Mouse (Mus musculus) CD4-positive, CD25-positive, alpha-beta regulatory T cell, adult 4 months (primary cell): ENCODE data around the gene C1qa. TPM values are rescaled to one million over a fixed set of nuclear protein-coding genes. Genes with fewer than 3 reads are reported as not detected.

Experiments
- ATAC-seq: one replicate; pipeline ENCODE4 v1.8.0; 2017
- polyA plus RNA-seq, 2 experiments: library from polyadenylated mRNA; unstranded; fragments of 100-300 nt; shearing (Covaris generic); gene quantifications; one replicate each; pipeline ENCODE4 v1.2.1; 2017

C1qa gene
- polyA plus RNA-seq: 1 to 10 TPM in 1 of 2 experiments, under 1 TPM in 1; 0.31 to 1.9 TPM

DNA sequence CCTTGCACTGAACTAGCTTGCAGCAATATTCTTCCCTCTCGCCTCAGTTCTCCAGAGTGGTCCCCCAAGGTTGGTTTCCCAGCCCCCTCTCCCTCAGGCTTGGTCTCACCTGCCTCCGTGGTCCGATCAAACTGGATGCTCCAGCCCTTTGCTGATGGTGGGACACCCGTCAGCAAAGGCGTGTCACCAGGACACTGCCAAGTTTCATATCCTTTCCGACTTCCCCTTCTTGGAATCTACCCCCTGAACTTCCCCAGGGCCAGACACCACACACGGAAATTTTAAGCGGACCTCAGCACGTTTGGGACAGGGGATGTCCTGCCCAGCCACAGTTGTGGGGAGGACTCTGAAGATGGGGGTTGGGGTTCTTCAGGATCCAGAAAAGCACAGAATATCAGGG is at the start of gene C1qa:
Gene C1qa (minus strand): TSS at position 167 of the 400 bp plus-strand sequence.
- ATAC-seq: no peak

DNA sequence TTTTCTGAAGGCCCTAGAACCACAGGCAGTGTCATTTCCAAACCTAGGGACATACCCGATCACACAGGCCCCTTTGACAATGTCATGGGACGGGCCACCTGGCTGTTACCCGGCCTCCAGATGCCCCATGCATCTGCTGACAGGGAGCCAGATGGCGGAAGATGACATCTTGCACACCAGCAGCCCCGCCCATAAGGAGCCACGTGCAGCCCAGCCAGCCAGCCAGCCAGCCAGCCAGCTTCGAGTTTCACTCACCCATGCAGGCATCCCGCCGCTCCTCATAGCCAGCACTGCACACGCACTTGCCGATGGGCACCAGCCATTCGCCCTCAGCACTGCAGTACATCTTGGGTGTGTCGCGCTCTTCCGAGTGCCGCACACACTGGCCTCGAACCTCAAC is 46.8 kb upstream of the C1qa start:
- no peak for ATAC-seq

DNA sequence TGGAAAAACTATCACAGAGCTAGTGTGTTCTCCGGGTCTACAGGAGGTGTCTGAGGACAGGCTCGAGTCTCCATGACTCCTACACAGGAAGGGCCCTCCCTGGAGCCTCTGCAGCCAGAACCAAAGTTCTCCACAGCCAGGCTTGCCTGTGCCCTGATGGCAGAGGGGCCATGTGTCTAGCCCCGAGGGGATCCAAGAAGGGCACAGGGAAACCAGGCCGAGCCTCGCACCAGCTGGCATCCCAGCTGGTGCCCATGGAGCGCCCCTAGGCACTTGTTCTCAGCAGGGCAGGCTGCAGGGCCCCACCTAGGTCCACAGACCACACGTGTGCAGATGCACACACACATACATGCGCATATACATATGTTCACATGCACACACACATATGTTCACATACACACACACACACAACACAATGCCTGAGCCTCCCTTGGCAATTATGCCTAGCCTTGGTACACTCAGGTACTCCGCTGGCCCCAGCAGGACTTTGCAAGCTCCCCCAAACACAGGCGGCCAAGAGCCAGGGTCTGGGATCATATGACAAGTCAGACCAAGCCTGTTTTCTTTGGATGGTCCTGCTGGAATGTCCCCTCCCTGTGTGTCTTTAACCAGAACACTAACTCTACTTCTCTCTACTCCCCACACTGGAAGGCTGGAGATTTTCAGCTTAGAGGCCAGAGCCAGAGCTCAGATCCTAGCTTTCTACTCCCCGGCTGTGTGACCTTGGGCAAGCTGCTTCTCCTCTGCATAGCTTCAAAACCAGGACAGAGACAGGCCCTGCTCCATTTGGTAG is 46.2 kb upstream of the C1qa start:
- no peak for ATAC-seq

DNA sequence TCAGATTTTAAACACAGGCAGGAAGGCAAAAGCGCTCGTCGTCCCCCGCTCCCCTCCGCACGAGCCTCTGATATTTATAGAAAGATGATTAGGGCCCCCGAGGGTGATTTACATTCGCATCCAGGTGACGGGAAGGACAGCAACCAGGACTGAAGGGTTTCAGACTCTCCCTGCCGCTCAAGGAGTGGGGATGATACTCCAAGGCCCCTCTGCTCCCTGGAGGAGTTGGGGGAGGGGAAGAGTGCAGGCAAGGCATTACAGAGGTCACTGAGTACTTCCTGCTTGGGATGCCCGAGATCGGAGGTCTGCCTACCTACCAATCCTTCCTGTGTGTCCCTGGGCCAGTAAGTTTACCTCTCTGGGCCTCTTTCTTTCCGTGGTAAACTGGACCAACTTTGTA is 44.6 kb upstream of the C1qa start:
- no peak for ATAC-seq

DNA sequence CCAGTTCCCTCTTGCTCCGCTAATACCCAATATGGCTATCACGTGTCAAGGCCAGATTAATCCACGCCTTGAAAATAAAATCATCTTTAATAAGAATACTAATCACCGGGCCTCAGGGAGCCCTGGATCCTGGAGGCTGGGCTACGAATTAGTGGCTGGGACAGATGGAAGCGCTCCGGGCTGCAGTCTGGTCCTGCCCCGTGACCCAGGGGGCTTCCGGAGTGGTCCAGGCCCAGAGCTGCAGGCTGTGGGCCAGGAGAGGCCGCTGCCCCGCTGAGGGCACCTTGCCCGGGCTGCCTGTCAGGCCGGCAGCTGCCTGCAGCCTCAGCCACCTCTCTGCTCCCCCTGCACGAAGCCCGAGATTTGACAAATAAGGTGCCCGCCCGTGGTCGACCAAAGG is 44.2 kb upstream of the C1qa start:
- no peak for ATAC-seq

DNA sequence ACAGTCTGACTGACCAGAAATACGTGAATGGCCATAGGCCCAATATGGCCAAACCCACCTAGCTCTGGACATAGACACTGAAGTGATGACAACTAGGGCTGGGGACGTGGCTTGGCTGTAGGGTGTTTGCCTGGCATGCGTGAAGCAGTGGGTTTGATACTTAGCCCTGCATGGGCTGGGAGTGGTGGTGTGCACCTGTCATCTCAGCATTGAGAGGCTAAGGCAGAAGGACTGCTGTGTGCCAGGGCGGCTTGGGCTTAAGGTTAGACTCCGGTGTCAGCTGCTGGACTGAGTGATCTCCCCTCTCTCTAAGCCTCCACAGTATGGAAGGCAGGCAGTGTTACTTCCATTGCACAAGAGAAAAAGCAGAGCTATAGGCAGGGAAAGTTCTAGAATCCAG is 39.3 kb upstream of the C1qa start:
- no peak for ATAC-seq

DNA sequence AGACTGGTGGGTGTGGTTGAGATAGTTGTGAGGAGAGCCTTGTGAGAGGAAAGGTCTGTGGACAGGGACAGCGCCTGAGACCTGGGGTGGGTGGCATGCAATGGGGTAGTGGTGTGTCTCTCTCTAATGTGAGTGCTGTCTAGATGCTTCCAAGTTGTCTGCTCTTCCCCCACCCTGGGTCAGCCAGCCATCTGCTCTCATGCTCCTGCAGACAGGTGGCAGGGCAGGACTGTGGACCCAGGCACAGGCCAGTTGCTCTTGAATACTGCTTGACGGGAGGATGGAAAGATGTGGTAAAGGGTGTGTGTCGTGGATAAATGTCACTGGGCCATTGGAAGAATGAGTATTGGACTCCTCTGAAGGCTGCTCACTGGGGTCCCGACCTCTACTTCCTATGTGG is 38.7 kb upstream of the C1qa start:
- no peak for ATAC-seq

DNA sequence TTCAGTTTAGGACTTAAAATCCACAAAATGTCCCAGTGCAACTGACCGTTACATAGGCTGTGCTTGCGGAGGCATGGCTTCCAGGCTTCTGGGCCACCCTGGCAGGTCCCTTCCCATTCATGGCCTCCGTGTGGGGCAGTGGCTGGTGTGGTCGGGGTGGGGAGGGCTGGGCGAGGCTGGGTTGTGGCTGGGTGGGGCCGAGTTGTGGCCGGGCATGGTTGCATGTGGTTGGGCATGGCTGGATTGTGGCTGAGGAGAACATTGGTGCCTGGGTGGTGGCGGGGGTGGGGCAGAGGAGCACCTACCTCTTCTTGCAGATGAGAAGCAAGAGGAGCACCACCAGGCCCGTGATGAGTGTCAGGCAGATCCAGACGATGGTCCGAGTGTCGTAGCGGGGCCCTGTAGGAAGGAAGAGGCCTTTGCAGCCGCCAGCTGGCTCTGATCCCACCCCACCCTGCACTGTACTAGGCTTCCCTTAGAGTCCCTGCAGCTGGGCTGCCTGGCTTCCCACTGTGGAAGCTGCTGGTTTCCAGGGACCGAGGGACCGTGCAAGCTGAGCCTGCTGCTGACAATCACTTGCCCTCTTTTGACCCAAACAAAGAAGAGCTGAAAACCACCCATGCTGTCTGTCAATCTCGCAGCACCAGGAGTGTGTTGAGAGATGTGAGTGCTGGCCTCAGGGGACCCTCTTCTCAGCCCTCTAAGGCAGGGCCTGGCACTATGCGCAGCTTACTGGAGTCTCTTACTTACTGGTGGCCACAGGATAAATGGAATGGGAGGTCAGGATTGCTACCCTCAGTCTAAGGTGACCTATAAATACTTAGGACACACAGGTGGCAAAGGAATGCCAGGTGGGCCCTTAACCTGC is 36.4 kb upstream of the C1qa start:
- ATAC-seq: no peak

DNA sequence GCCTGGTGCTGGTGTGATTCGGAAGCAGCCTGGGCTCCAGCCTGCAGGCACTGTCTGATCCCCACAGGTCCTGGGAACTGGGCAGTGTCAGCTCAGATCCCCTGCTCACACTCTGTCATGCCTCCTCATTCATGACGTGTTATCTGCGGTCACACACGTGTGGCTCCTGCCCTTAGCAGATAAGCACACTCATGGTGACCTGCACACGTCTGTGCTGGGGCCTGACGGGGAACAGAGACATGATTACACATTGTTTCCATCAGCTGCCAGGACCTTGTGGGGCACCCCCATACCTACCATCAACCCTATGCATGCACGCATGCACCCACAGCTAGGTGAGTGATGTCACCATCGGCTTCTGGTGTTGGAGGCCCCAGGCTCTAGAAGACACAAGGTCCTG is 31.9 kb upstream of the C1qa start:
- no peak for ATAC-seq

DNA sequence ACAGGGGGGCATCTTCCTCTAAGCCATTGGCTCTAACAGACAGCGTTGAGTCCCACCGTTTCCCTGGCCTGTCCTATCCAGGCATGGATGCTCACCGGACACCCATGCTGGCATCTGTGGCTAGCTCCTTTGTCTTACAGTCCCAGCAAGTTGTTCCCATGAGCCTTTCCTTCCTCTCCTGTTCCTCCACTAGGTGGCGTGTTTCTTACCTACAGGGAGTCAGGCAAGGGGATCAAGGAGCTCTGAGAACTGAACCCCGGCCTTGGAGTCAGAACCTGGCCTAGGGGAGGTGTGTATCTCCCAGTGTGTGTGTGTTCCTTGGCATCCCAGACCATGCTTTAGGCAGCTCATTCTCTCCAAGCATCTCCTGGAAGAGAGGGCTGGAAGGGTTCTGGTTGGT is 30.3 kb upstream of the C1qa start:
- no peak for ATAC-seq

DNA sequence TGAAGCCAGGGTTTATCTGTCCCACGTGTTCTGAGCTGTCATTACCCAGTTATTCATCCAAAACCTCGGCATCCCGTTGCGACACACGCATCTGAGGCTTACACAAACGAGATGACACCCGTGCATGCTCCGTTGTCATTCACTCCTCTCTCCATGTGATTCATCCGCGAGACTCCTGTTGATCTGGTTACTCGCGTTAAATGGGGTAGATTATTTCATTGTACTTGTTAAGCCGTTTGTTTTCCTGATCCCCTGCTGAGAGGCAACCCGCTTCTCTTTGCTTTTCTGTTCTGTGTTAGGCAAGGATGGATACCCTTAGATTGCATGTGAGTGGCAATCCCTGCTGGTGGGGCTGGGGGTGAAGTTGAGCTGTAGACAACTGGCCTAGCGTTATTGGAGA is 27.2 kb upstream of the C1qa start:
- no peak for ATAC-seq

DNA sequence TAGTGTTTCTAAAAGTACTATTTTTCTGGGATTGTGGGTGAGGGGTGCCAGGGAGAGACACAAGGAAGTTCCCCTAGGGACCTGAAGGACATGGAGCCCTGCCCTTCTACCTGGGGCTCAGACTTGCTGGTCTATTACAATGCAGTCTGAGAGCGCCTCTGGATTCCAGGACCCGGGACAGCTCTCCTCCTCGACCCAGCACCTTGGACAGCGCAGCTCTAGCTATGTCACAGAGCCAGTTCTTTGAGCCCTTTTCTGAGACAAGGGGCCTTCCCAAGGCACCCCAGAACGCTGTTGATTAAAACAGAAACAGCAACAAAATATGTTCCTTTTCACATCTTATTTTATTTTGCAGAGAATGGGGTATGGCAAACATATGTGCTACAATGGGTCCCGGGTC is 25.9 kb upstream of the C1qa start:
- ATAC-seq: no peak

DNA sequence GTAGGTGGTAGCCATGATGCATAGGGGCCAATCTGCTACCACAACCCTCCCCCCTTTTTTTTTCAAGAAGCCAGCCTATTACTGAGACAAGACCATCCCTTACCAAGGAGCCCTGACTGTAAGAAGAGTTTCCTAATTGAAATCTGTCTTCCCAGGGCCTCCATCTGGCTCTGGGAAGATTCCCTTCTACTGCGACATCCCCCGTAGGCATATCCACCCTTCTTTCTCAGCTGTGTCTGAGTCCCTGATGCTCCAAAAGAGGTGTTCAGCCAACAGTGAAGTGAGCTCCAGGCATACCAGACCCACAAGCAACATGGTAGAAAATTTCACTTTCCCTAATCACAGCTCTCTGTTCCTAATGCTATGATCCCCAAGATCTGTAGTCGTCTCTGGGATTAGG is 20.9 kb upstream of the C1qa start:
- no peak for ATAC-seq

DNA sequence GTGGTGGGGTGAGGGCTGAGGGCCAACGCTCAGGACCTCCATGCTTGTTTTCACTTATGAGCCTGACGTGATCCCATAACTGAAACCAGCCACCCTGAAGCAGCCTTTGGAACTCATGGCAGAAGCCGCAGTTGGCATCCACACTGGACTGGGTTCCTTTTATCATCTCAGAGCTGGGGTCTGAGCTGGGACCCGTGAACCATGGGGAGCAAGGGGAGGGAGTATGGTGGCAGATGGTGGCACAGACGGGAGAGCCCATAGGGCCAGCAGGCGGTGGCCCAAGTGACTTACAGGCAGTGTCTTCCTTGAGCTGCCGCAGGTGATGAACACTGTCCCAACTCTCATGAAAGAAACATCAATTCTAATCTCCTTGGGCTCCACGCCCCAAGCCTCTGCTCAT is 20.2 kb upstream of the C1qa start:
- ATAC-seq: no peak

DNA sequence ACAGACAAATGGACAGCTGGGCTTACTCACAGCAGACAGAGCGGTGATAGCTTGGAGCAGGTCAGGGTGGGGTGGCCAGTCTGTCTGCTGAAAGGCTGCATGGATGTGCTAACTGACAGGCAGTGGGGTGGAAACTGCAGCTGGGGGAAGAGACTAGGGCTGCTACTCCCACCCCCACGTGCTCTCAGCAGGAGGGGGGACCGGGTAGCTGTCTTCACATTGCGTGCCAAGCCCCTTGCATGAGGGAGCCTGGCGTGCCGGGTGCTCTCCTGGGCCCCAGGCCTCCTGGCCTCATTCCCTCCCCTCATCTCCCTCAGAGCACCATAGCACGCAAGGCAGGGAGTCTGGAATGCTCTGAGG is 18.5 kb upstream of the C1qa start:
- ATAC-seq: no peak

DNA sequence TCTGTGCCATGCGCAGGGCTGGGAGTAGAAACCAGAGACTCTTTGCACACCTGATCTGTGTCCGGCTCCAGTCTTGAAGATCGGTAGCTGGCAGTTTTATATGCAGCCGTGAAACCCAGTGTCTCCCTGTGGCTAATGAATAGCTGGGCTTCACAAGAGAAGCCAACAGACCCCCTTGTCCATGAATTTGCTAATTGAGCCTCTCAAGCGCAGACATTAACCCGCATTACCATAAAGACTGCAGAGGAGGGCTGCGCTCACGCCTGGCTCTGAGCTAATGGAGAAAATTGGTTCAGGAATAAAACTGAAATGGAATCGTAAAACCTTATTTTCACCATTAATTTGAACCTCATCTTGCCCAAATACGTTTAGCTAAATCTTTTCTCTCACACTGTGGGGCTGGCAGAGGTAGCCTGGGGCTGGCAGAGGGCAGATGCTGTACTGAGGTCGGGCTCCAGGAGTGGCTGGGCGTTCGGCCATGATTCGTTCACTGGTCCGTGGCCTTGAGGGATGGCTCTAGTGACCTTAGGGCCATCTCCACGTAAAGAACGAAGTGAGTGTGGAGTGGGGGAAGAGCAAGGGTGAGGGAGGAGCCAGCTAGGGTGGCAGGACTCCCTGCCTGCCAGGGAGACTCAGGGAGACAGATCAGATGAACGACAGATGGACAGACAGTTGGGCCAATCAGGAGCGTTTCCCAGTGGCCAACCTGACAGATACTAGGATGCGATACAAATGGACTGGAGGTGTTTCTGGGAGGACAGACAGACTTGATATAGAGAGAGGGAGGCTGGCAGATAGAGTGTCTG is 18.0 kb upstream of the C1qa start:
- ATAC-seq: no peak

DNA sequence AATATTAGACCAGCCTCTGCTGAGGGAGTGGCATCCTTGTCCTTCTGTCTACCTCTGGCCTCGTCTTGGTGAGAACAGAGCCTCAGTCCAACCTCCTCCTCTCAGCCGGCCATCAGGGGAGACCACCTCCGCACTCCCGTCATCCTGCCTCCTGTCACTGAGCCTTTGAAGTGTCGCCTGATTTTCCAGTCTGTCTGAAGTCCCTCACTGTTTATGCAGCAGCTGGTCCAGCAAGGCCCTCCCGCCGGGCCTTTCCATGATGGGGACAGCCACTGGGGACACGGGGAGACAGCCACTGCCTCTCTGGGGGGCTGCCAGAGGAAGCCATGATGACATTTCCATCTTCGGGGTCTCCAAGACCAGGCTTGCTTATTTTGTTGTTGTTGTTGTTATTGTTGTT is 14.2 kb upstream of the C1qa start:
- no peak for ATAC-seq

DNA sequence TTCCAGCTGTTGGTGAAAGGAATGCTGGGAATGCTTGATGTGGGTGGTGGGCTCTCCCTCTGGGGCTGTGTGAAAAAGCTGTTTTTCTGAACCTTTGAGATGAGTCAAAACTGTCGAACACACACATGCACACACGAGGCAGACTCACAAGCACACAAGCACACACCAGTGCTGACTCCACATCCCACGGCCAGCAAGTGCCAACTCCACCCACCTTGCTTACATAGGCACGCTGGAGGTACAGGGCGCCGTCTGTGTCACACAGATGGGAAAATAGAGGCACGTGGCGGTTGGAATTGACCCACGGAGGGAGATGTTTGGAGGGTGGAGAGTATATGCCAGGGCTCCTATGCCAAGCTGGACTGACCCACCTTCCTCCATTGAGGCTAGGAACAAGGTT is 13.2 kb upstream of the C1qa start:
- no peak for ATAC-seq

DNA sequence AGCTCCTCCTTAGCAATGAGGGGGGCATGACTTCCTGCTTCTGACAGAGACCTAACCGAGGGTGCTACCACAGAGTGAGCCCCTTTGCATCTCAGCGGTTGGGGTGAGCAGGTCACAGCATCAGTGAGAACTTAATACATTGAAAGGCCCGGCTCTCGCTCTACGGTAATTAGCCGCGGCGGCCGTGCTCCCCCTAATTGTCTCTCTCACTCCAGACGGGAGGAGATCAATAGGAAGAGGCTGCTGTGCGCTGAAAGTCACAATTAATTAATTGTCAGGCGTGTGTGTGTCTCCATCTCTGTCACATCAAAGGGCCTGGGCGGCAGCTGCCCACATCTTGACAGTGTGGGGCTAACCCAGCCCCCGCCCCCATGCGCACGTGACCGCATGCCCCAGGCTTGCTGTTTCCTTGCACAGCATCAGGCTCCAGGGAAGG is 12.6 kb upstream of the C1qa start:
- ATAC-seq: no peak

DNA sequence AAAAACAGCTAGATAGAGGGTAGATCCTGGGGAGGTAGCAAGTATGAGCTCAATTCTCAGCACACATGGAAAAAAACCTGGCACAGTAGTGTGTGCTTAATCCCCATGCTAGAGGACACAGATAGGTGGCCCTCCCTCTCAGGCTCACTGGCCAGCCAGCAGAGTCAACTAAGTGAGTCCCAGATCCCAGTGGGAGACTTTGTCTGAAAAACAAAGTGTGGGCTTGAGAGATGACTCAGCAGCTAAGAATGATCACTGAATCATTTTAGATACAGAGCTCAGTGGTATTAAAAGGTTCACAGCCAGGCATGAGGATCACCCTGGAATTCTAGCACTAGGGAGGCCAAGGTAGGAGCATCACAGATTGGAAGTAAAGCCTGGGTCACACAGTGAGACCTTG is 9.2 kb upstream of the C1qa start:
- no peak for ATAC-seq

DNA sequence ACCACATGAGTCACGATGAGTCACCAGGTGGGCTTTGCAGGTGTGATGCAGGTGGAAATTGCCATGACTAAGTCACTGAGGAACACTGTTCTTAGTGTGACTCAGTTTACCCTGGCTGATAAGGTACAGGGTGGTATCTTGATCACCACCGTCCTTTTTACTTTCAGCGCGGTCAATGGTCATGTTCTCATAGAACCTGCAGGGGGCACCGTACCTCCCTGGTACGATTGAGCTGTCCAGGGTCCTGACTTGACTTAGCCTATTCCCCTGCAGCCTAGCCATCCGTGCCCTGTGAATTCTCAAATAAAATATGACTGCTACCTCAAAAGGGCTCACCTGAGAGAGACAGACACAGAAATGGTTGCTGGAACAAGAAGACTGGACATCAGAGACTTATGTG is 8.4 kb upstream of the C1qa start:
- ATAC-seq: no peak

DNA sequence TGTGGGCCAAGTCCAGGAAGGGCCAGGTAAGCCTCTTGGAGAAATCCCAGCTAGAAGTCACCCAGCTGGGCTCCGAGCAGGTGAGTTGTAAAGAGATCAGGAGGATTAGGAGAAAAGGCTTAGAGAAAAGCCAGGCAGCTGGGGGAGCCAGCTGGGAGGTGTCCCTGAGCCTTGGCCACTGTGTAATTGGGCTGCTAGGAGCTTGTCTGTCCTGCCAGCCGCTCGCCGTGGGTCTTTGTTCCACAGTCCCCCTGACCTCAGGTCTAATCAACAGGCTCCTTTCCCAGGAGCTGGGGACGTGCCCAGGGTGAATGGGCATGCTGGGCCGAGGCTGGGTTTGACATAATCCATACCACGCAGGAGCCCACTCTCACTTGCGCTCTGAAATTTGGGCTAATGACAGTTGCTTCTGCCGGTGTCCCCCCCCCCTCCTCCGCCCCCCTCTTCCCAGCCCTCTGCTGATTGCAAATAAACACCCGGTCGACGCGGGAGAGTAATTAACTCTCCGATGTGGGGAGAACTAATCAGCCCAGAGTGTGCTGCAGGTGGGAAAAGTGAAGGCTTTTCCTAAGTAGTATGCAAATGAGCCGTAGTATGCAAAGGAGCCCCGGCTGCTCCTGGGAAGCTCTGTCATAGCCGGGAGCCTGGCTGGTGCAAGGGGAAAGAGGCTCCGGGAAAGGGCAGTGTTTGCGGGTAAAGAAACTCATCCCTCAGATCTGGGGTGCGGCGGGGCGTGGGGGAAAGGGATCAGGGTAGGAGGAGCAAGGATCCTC is 6.3 kb upstream of the C1qa start:
- no peak for ATAC-seq

DNA sequence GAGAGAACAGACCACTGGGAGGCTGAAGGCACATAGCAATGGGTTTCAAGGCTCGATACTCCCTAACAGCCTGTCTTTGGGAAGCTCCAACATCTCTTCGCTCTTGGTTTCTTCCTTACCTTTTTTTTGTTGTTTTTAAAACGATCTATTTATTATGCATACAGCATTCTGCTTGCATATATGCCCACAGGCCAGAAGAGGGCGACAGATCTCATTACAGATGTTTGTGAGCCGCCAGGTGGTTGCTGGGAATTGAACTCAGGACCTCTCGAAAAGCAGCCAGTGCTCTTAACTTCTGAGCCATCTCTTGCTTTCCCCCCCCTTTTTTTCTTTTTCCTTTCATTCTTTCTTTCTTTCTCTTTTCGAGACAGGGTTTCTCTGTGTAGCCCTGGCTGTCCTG is 551 bp upstream of the C1qa start:
- ATAC-seq: no peak
